Mouse (Mus musculus): Measurements from ENCODE around the gene Olfr766-ps1. TPM values are rescaled to one million over a fixed set of nuclear protein-coding genes. Genes with fewer than 3 reads are reported as not detected.
"Not testable (repeated sequence)": the region's sequence is repeated elsewhere in the genome, so short reads cannot be mapped to it uniquely, and the experiment has no call there.

Olfr766-ps1 gene
- polyA plus RNA-seq (2014; fragmentation: Nextera tagmentation; extraction: Ambion mirVana) = not detected in 2 replicates

DNA sequence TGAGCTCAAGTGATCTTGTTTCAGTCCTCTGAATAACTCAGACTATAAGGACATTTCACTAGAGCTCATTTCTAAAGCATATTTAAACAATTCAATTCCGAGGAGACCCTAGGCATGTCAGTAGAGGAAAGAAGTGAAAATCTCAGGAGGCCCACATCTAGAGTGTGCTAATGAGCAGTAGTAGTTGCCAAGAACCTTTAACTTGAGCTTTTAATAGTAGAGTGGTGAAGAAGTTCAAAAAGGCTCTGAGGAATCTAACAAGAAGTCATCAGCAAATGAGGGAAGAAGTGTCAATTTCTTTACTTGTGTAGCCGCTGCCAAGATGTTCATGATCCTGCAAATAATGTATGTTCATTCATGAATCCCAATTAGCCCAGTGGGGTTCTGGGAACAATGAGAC is at the start of gene Olfr766-ps1:
Gene Olfr766-ps1, minus strand, starts transcription at position 101 of the 400 bp plus-strand sequence.
- no peak for DNase-seq (ENCODE audit: low spot score)

DNA sequence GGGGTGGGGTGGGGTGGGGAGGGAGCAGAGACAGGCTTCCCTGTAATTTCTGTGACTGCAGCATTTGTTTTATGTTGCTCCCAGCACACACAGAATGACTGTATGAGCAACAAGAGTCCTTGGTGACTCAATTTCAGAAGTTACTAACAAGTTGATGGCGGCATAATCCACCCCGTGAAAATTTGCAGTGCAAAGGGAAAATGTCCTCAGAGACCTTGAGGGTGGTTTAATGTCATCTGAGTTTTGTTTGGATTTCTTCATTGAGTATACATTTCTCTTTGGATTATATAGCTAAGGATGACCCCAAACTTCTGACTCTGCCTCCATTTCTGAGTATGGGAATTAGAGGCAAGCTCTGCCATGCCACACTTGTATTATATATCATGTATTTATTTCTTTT is 49.0 kb upstream of the Olfr766-ps1 start, which contains the start of gene Olfr769:
Gene Olfr769, minus strand, starts transcription at position 101 of the 400 bp plus-strand sequence.
- H3K27me3 ChIP-seq (replicated peaks; ENCODE audit: control insufficient read depth, insufficient read depth, low read length) = no peaks in the 10 kb centered on the region
- H3K4me1 ChIP-seq (replicated peaks; ENCODE audit: control insufficient read depth, insufficient read depth, low read length) = no peaks in the 10 kb centered on the region
- H3K4me2 ChIP-seq (ENCODE audit: low read length) = no peak within 1 kb of the TSS
- no peaks in the 10 kb centered on the region for H3K36me3 ChIP-seq (ENCODE audit: control insufficient read depth, insufficient read depth, low read length)
- H3K4me3 ChIP-seq (ENCODE audit: low read depth, low read length) = no peak within 1 kb of the TSS
- 79% methylated on average over 2 of the region's 2 CpGs for WGBS
- no peak within 1 kb of the TSS for H3K9ac ChIP-seq (ENCODE audit: low read length)
- DNase-seq (ENCODE audit: low spot score) (no peak), ATAC-seq (replicated peaks; ENCODE audit: low FRiP score, low TSS enrichment, low read depth) (no peak)
- H3K9me3 ChIP-seq (ENCODE audit: control insufficient read depth, low read length) = no peaks in the 10 kb centered on the region
- no peak within 1 kb of the TSS for H3K27ac ChIP-seq (ENCODE audit: low read depth)

More for the DNA sequence above, at the start of gene Olfr766-ps1:
- no peaks in the 10 kb centered on the region for H3K9me3 ChIP-seq (ENCODE audit: control insufficient read depth, low read length)
- no peaks in the 10 kb centered on the region for H3K4me1 ChIP-seq (replicated peaks; ENCODE audit: control insufficient read depth, insufficient read depth, low read length)
- no peak within 1 kb of the TSS for H3K27ac ChIP-seq (ENCODE audit: low read depth)
- no peak for ATAC-seq (replicated peaks; ENCODE audit: low FRiP score, low TSS enrichment, low read depth)
- H3K27me3 ChIP-seq (replicated peaks; ENCODE audit: control insufficient read depth, insufficient read depth, low read length) = no peaks in the 10 kb centered on the region
- 86% methylated on average over 2 of the region's 2 CpGs for WGBS
- H3K4me2 ChIP-seq (ENCODE audit: low read length) = no peak within 1 kb of the TSS
- H3K36me3 ChIP-seq (ENCODE audit: control insufficient read depth, insufficient read depth, low read length) = no peaks in the 10 kb centered on the region
- no peak within 1 kb of the TSS for H3K9ac ChIP-seq (ENCODE audit: low read length)
- no peak within 1 kb of the TSS for H3K4me3 ChIP-seq (ENCODE audit: low read depth, low read length)

DNA sequence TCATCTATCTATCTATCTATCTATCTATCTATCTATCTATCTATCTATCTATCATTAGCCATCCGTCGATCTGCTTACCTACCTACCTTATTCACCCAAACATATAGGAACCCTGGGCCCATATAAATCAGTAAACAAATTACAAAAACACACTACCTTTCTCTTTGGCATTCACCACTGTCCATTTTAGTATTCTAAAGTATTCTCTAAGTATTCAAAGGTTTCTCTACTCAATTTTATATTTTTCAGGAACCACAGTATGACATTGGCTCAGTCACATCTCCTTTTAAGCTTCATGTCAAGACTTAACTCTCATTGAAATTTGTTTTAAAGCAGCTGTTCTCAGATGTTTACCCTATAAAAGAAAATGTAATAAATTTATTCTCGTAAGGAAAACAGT is 46.4 kb upstream of the Olfr766-ps1 start:
- H3K9ac ChIP-seq (ENCODE audit: low read length) = no peak overlapping the region
- DNase-seq (ENCODE audit: low spot score) = no peak
- H3K4me1 ChIP-seq (replicated peaks; ENCODE audit: control insufficient read depth, insufficient read depth, low read length) = no peaks in the 10 kb centered on the region
- no peak for ATAC-seq (replicated peaks; ENCODE audit: low FRiP score, low TSS enrichment, low read depth)
- no peaks in the 10 kb centered on the region for H3K36me3 ChIP-seq (ENCODE audit: control insufficient read depth, insufficient read depth, low read length)
- WGBS = 92% methylated on average over 3 of the region's 3 CpGs
- H3K9me3 ChIP-seq (ENCODE audit: control insufficient read depth, low read length) = no peaks in the 10 kb centered on the region
- H3K4me2 ChIP-seq (ENCODE audit: low read length) = no peak overlapping the region
- H3K27ac ChIP-seq (ENCODE audit: low read depth) = no peak overlapping the region
- no peaks in the 10 kb centered on the region for H3K27me3 ChIP-seq (replicated peaks; ENCODE audit: control insufficient read depth, insufficient read depth, low read length)
- no peak overlapping the region for H3K4me3 ChIP-seq (ENCODE audit: low read depth, low read length)

DNA sequence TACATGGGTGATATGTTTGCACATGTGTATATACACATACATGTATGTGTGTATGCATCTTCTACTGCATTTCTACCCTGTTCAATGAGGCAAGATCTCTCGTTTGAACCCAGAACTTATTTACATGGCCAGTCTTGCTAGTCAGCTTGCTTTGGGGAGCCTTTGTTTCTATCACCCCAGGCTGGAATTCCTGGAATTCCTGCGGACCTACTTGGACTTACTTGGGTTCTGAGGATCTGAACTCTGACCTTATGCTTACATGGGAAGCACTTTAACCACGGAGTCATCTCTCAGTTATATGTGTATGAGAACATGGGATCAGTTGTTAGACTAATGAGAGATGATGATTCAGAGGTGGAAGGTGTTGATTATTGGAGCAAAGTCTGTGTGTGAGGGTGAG is 32.5 kb upstream of the Olfr766-ps1 start:
- 23% methylated on average over 3 of the region's 3 CpGs for WGBS
- Histone ChIP-seq H3K4me3 (ENCODE audit: low read depth, low read length) (no peak overlapping the region), H3K4me1 (replicated peaks; ENCODE audit: control insufficient read depth, insufficient read depth, low read length) (no peaks in the 10 kb centered on the region), H3K36me3 (ENCODE audit: control insufficient read depth, insufficient read depth, low read length) (no peaks in the 10 kb centered on the region), H3K27ac (ENCODE audit: low read depth) (no peak overlapping the region), H3K27me3 (replicated peaks; ENCODE audit: control insufficient read depth, insufficient read depth, low read length) (no peaks in the 10 kb centered on the region), H3K4me2 (ENCODE audit: low read length) (no peak overlapping the region), H3K9ac (ENCODE audit: low read length) (no peak overlapping the region), H3K9me3 (ENCODE audit: control insufficient read depth, low read length) (no peaks in the 10 kb centered on the region)
- DNase-seq (ENCODE audit: low spot score) (no peak), ATAC-seq (replicated peaks; ENCODE audit: low FRiP score, low TSS enrichment, low read depth) (no peak)

DNA sequence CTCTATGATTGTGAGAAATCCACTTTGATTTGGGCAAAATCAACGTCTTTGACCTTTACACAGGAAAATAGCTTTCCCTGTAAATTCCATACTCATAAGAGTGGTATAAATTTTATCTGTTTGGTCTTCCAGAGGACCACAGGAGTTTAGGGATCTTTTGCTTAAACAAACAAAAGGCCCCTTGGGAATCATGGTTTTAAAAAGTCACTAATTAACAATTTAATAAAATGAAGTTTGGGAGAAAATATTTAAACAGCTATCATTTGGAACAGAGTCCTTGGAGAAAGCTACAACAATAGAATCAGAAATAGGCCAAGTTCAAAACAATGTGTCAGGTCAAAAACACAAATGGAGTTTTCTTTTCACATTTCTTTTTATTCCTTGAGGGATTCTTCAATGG is 30.5 kb upstream of the Olfr766-ps1 start, which contains the start of gene Olfr768:
Gene Olfr768, minus strand, starts transcription at position 101 of the 400 bp plus-strand sequence.
- Histone ChIP-seq H3K9me3 (ENCODE audit: control insufficient read depth, low read length) (no peaks in the 10 kb centered on the region), H3K36me3 (ENCODE audit: control insufficient read depth, insufficient read depth, low read length) (no peaks in the 10 kb centered on the region), H3K27ac (ENCODE audit: low read depth) (no peak within 1 kb of the TSS), H3K27me3 (replicated peaks; ENCODE audit: control insufficient read depth, insufficient read depth, low read length) (no peaks in the 10 kb centered on the region), H3K4me3 (ENCODE audit: low read depth, low read length) (no peak within 1 kb of the TSS), H3K9ac (ENCODE audit: low read length) (no peak within 1 kb of the TSS), H3K4me2 (ENCODE audit: low read length) (no peak within 1 kb of the TSS), H3K4me1 (replicated peaks; ENCODE audit: control insufficient read depth, insufficient read depth, low read length) (no peaks in the 10 kb centered on the region)
- ATAC-seq (replicated peaks; ENCODE audit: low FRiP score, low TSS enrichment, low read depth) (no peak), DNase-seq (ENCODE audit: low spot score) (no peak)
- 74% methylated on average over 1 of the region's 1 CpGs for WGBS

DNA sequence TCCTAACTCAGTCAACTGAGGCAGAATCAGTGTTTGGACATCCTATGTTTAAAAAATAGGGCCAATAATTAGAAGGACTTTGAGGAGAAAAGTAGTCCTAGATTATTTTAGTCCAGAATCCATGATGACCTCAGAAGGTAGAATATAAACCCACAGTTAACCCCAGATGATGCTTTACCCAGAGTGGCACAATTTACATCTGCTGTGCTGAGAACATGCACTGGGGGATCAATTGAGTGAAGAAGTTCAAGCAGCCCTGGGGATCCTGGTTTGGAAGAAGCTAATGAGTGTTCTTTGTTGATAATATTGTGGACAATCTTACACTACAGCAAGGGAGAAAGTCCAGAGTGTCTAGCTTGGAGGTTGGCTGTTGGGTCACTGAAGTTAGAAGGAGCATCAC is 14.0 kb upstream of the Olfr766-ps1 start, which contains the start of gene Olfr767:
Gene Olfr767, minus strand, starts transcription at position 101 of the 400 bp plus-strand sequence.
- H3K4me3 ChIP-seq (ENCODE audit: low read depth, low read length); H3K9me3 ChIP-seq (ENCODE audit: control insufficient read depth, low read length); H3K4me2 ChIP-seq (ENCODE audit: low read length); ATAC-seq (replicated peaks; ENCODE audit: low FRiP score, low TSS enrichment, low read depth); H3K36me3 ChIP-seq (ENCODE audit: control insufficient read depth, insufficient read depth, low read length); H3K27ac ChIP-seq (ENCODE audit: low read depth); H3K27me3 ChIP-seq (replicated peaks; ENCODE audit: control insufficient read depth, insufficient read depth, low read length); H3K9ac ChIP-seq (ENCODE audit: low read length); H3K4me1 ChIP-seq (replicated peaks; ENCODE audit: control insufficient read depth, insufficient read depth, low read length); DNase-seq (ENCODE audit: low spot score): not testable (repeated sequence)

DNA sequence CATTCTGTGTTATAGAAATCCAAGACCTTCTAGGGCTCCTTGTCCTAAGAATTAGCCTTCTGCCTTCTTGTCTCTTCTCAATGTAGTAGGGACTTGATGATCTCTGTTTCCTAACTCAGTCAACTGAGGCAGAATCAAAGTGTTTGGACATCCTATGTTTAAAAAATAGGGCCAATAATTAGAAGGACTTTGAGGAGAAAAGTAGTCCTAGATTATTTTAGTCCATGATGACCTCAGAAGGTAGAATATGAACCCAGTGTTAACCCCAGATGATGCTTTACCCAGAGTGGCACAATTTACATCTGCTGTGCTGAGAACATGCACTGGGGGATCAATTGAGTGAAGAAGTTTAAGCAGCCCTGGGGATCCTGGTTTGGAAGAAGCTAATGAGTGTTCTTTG is 18.9 kb downstream of the Olfr766-ps1 start, which contains the start of gene Olfr765:
Gene Olfr765, minus strand, starts transcription at position 101 of the 400 bp plus-strand sequence.
- H3K27ac ChIP-seq (ENCODE audit: low read depth); DNase-seq (ENCODE audit: low spot score); H3K27me3 ChIP-seq (replicated peaks; ENCODE audit: control insufficient read depth, insufficient read depth, low read length); H3K4me1 ChIP-seq (replicated peaks; ENCODE audit: control insufficient read depth, insufficient read depth, low read length); H3K36me3 ChIP-seq (ENCODE audit: control insufficient read depth, insufficient read depth, low read length); ATAC-seq (replicated peaks; ENCODE audit: low FRiP score, low TSS enrichment, low read depth); H3K4me2 ChIP-seq (ENCODE audit: low read length); H3K9ac ChIP-seq (ENCODE audit: low read length); H3K4me3 ChIP-seq (ENCODE audit: low read depth, low read length); H3K9me3 ChIP-seq (ENCODE audit: control insufficient read depth, low read length): not testable (repeated sequence)

DNA sequence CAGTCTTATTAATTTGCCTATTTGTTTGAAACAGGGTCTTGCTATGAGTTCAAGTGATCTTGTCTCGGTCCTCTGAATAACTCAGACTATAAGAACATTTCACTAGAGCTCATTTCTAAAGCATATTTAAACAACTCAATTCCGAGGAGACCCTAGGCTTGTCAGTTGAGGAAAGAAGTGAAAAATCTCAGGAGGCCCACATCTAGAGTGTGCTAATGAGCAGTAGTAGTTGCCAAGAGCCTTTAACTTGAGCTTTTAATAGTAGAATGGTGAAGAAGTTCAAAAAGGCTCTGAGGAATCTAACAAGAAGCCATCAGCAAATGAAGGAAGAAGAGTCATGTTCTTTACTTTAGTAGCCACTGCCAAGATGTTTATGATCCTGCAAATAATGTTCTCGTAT is 29.0 kb downstream of the Olfr766-ps1 start, which contains the start of gene Olfr764-ps1:
Gene Olfr764-ps1, minus strand, starts transcription at position 101 of the 400 bp plus-strand sequence.
- H3K4me2 ChIP-seq (ENCODE audit: low read length) = no peak within 1 kb of the TSS
- H3K4me3 ChIP-seq (ENCODE audit: low read depth, low read length) = no peak within 1 kb of the TSS
- H3K36me3 ChIP-seq (ENCODE audit: control insufficient read depth, insufficient read depth, low read length) = no peaks in the 10 kb centered on the region
- H3K27ac ChIP-seq (ENCODE audit: low read depth) = no peak within 1 kb of the TSS
- no peak within 1 kb of the TSS for H3K9ac ChIP-seq (ENCODE audit: low read length)
- 78% methylated on average over 3 of the region's 3 CpGs for WGBS
- H3K9me3 ChIP-seq (ENCODE audit: control insufficient read depth, low read length) = no peaks in the 10 kb centered on the region
- H3K4me1 ChIP-seq (replicated peaks; ENCODE audit: control insufficient read depth, insufficient read depth, low read length) = no peaks in the 10 kb centered on the region
- ATAC-seq (replicated peaks; ENCODE audit: low FRiP score, low TSS enrichment, low read depth) (no peak), DNase-seq (ENCODE audit: low spot score) (no peak)
- no peaks in the 10 kb centered on the region for H3K27me3 ChIP-seq (replicated peaks; ENCODE audit: control insufficient read depth, insufficient read depth, low read length)

DNA sequence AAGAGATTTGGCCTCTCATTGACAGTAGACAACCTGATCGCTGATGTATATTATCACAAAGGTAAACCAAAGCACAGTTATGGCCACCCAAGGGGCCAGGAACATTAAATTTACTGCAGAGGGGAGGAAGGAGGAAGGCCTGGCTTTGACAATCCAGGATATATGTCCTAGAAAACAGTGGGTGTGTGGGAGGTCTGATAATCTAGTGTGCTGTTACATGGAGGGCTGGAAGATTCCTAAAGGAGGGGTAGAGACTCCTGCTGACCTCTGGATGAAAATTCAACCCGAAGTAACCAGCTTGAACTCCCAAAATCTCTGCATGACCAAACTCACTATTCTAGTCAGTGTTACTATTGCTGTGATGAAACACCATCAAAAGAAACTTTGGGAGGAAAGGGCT is 40.4 kb downstream of the Olfr766-ps1 start:
- Histone ChIP-seq H3K4me1 (replicated peaks; ENCODE audit: control insufficient read depth, insufficient read depth, low read length) (no peaks in the 10 kb centered on the region), H3K4me3 (ENCODE audit: low read depth, low read length) (no peak overlapping the region), H3K4me2 (ENCODE audit: low read length) (no peak overlapping the region), H3K9me3 (ENCODE audit: control insufficient read depth, low read length) (no peaks in the 10 kb centered on the region), H3K9ac (ENCODE audit: low read length) (no peak overlapping the region), H3K36me3 (ENCODE audit: control insufficient read depth, insufficient read depth, low read length) (no peaks in the 10 kb centered on the region), H3K27ac (ENCODE audit: low read depth) (no peak overlapping the region), H3K27me3 (replicated peaks; ENCODE audit: control insufficient read depth, insufficient read depth, low read length) (no peaks in the 10 kb centered on the region)
- DNase-seq (ENCODE audit: low spot score) (no peak), ATAC-seq (replicated peaks; ENCODE audit: low FRiP score, low TSS enrichment, low read depth) (no peak)
- WGBS = 68% methylated on average over 2 of the region's 2 CpGs
